Mouse (Mus musculus) urinary bladder, adult 2 months (tissue): ENCODE data around the gene Lrrc74b. TPM values are rescaled to one million over a fixed set of nuclear protein-coding genes. Genes with fewer than 3 reads are reported as not detected.
"Not testable (repeated sequence)": the region's sequence is repeated elsewhere in the genome, so short reads cannot be mapped to it uniquely, and the experiment has no call there.

ENCODE experiments used
- DNase-seq: peaks from one replicate; pipeline ENCODE4 v3.0.0; 2022; ENCODE audit warnings: low spot score
- polyA plus RNA-seq: library from polyadenylated mRNA; depleted of rRNA; stranded (reverse); fragments of >200 nt; gene quantifications from 2 replicates; pipeline ENCODE4 v1.2.3, GENCODE M21; 2012

Lrrc74b gene
- polyA plus RNA-seq, 1 experiment: 0.23 TPM

DNA sequence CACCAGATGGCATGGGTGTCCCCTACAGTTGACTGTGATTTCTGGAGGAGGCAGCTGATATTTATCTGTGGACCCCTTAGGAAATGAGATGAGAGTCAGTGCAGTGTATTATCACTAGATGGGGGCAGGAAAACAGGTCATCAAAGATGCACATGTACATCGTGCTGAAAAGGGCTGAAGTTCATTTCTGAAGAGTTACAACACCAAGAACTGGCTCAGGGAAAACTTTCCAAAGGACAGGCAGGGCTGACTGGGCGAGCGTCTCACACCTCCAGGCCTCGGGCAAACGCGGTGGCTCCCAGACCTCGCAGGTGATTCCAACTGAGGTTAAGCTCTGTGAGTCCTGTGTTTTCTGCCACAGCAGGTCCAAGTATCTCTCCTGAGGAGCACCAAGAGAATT, 8.2 kb downstream of the Lrrc74b start:
- DNase-seq: no peak

DNA sequence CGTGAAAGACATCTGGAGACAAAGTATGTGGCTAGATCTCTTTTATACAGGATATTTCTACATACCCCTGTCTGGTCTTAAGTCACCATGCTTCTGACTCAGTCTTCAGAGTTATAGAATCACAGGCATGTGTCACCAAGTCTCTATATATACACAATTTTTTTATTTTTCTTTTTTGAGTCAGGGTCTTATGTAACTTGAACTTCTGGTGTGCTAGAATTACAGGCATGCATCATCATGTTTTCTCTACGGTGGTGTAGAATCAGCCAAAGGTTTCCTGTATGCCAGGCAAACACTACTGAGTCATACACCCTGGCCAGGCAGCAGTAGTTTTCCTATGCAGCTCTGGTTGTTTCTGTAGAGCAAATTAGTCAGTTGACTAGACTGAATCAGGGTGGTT, 18.4 kb downstream of the Lrrc74b start:
- no peak for DNase-seq

DNA sequence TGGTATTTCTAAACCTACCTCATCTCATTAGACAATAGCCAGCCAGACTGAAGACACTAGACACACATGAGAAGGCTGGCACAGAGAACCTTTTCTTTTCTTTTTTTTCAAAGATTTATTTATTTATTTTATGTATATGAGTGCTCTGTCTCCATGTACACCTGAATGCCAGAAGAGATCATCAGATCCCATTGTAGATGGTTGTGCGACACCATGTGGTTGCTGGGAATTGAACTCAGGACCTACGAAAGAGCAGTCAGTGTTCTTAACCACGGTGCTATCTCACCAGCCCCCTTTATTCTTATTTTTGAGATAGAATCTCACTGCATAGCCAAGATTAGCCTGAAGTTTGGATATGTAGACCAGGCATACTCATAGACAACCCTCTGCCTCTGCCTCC, 24.5 kb downstream of the Lrrc74b start:
- no peak for DNase-seq

DNA sequence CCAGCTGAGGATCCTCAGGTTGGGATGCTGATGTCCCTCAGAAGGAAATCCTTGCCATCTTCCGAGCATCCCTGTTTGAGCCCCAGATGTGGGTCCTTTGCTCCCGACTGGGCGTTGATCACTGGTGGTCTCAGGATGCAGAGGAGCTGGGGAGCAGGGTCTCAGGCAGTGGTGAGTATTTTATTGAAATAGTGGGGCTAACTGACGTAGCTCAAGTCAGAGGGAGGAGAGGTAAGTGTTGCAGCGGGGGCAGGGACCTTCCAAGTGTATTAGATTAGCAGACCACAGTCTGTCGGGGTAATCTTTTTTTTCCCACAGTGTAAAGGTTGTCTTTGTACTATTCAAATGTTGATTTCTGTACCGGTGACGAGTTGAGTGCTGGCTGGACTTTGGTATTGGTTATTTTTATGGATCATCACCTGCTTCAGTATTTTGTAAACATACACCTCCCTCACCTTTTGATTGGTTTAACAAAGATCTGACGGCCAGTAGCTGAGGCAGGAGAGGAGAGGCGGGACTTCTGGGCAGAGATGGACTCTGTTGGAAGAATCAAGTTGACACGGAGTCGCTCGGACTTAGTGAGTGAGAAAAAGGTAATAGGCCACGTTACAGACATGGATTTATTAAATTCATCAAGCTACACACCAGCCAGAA, 28.2 kb downstream of the Lrrc74b start:
- DNase-seq: no peak

DNA sequence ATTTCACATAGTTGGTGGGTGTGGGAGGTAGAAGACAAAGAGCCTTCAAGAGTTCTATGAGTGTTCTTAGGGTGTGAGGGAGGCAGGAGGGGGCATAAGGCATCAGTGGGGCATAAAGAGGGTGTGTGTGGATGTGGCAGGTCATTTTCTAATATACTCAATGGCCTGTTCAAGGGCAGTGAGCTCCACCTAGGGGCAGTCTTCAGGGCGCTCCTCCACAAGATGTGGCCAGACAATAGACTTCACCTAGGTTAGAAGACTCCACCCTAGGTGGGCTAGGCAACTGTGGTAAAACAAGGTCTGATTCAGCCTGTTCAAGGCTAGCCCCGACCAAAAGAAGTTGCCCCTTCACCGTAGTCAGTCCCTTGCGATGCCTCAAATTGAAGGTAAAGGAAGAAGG, 28.8 kb downstream of the Lrrc74b start:
- no peak for DNase-seq

DNA sequence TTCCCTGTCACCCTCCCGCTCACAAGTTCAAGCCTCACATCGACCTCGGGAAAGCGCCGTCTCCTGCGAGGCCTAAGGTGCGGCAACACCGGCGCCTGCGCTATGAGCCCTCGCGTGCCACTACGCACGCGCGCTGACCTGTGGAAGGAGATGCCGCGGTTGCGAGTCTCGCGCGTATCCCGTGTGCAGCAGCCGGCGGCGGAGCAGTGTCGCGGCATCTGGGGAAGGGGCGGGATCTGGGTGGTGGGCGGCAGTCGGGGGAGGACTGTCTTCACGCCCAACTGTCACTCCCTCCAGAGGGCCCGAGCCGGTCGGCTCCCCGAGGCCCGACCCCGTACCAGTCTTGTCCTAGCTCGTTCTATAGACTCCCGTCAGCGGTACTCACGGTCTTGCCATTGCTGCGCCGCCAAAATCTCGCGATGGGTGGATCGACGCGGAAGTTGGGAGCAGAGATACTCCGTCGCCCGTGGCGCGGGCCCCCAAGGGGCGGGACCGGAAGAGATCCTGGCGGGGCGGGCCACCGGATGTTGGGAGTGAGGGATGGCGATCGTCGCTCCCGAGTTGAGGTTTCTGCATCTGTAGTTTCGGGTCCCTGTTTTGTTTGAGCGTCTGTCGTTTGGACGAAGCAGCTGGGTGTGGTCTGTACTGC, 30.3 kb downstream of the Lrrc74b start, which contains the start of gene Thap7:
TSS of gene Thap7 (minus strand) at position 497 of the 649 bp plus-strand sequence.
- DNase-seq: peak; percentile 96

DNA sequence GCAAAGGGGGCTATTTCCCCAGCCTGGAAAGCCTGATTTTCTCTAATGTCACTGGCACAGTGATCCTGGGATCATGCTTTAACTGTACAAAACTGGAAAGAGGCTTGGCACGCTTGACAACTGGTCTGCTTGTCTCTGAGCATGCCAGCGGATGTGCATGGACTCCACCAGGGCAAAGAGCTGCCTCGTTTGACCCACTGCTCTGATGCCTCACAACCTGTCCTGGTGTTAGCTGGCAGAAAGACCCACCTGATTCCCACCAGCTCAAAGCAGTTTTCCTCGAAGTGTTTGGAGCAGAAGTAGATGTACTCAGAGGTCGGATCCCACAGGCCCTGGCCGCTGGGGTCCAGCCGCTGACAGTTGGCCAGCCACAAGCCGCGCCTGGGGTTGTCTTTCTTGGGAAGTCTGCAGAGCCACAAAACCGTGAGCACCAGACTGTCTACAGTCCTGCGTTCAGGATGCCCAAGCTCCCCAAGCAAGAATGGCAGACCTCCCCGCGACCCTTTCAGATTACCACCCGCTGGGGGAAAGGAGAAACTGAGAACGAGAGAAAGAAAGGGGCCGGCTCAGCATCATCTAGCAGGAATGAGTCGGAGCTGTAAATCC, 31.0 kb downstream of the Lrrc74b start:
- DNase-seq: no peak

DNA sequence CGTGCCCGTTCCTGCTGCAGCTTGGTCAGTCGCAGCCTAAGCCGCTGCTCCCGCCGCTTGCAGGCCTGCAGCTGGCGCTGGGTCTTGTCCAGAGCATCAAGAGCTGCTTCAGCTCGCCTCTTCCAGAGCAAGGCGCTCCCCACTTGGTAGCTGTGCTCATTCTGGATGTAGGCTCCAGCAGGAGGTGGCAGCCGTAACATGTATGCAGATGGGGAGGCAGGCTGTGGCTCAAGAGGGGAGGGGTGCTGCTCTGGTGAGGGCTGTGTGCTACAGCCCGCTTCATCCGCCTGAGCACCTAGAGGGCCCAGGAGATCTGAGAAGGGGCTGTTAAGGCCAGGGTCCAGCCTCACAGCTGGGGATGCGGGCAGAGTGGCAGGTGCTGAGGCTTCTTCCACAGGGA, 32.8 kb downstream of the Lrrc74b start:
- DNase-seq: no peak

DNA sequence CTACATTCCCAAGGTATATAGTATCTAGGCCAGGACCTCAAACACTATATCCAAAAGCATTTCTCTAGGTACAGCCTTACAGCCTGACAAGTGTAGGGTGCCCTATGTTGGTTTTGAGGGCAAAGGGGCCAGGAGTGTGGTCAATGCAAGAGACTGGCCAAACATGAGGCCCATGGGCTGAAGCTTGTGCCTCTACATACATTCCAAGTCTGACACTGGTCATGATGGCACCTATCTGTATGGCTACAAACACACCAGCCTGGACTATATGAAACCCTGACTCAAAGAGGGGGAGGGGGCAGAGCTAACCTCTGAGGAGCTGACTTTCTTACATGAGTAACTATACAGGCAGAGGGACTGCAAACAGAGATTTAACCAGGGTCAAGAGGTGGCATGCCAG, 33.4 kb downstream of the Lrrc74b start:
- DNase-seq: no peak

DNA sequence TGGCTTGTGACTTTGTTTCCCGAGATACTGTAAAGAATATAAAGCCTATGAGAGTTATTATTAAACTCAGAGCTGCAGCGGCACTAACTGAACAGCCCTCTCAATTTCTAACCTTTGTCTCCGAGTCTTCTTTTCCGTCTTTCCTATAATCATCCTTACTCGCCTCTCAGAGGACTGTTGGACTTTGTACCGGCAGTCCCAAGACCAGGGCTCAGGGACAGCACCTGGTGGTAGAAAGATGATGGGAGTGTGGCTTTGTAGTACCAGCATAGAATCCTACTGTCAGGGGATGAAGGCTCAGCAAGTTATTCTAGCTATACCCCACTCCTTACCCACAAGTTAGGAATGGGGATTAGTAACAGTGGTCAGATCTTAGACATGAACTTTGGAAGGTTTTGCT, 34.8 kb downstream of the Lrrc74b start:
- no peak for DNase-seq

DNA sequence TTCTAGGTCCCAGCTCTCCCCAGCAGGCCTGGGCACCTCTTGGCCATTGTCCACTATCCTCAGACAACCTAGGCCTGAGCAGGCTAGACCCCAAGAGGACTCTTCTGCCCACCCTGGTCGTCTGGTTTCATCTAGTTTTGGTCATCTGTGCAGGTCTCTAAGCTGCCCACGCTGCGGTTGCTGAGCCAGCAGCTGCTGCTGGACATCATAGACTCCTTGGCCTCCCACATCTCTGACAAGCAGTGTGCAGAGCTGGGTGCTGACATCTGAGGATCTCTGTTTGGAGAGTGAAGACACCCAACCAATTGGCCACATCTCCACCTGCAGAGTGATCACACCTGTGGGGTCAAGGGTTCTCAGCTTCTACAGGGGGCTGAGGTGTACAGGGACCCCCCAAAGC, 35.5 kb downstream of the Lrrc74b start:
- DNase-seq: no peak

DNA sequence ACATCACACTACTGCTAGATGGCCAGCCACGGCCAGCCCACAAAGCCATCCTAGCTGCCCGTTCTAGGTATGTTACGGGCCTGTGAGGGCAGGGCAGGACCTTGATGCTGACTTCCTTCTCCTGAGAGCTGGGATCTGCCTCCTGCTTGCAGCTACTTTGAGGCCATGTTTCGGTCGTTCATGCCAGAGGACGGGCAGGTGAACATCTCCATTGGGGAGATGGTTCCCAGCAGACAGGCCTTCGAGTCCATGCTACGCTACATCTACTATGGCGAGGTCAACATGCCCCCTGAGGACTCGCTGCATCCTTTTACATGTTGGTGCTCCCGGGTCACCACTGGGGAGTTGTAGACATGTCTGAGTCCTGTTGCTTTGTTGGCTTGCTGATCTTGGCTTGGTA, 36.9 kb downstream of the Lrrc74b start:
- no peak for DNase-seq

DNA sequence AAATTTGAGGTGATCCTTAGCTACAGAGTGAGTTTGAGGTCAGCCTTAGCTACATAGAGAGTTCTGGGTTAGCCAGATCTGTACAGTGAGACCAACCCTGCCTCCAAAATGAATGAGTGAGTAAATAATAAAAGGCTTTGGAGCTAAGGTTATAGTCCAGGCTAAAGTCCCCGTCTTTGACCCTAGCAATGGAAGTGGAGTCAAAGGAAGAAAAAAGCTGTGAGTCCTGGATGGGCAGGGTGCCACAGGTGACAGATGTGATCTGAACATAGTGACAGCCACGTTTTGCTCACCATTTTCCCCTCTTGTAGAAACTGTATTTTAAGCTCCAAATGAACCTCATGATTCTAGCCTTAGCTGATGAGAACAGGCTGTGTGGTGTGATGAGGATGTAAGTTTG, 42.1 kb downstream of the Lrrc74b start:
- no peak for DNase-seq

DNA sequence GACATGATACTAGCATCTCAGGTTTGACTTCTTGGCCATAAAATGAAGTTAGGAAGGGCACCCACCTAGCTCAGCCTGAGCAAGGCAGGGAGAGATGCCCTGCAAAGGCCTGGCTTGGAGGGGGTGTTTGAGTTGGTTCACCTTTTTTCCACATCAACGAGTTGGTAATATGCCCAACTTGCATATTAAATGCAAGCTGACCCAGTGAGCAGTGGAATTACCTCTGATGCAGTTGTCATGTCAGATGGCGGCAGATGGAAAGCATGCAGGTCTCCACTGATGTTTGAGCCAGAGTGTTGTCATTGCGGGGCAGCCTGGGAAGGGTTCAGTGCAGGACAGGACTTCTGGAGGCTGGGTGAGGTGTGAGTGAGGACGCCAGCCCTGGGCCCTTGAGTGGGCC, 49.6 kb downstream of the Lrrc74b start:
- no peak for DNase-seq

DNA sequence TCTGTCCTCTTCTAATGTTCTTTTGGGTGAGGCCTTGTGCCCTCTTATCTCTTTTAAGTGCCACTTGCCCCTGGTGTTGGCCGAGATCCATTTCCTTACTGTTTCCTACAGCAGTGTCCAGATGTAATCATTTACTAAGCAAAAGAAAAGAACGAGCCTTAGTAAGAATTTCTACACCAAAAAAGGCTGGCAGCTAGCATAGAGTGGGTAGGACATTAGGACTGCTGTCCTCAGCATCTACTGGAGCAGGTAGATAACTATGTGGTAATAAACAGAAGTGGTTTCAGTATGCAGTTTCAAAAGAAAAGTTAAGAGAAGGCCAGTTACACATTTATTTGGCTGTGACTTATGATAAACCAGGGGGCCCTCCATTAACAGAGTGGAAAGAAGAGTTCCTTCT, 50.4 kb downstream of the Lrrc74b start:
- no peak for DNase-seq

DNA sequence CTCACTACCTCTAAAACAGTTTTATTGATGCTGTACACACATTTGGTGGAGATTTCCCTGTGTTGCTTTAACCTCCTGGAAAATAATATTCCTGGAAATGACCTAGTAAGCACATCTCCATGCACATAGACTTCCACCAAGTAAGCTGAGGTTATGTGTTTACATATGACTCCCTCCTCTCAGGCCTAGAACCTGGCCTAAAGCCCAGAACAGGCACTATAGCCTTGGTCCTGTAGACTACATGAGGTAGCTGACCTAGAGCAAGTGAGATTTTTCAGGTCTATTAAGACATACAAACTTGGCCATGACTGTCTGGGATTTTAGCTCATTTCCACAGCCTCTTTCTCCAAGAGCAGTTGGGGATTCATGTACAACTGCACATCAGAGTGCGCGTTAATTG, 50.9 kb downstream of the Lrrc74b start:
- DNase-seq: no peak

DNA sequence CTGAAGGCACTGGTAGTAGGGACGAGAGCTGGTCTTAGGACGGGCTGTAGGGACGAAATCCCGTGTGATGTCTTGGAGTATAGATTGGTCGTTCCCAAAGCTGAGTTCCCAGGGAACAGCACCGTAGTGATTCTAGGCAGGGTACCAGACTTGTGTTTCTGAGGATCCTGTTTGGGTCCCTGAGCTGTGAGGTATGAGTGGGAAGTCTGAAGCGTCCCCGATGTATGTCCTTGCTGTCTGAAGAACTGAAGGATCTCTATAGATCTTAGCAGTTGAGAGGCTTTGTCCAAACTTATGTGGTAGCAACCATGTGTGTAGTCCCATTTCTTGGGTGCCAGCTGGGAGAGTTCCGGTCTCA, 51.8 kb downstream of the Lrrc74b start:
- DNase-seq: no peak

DNA sequence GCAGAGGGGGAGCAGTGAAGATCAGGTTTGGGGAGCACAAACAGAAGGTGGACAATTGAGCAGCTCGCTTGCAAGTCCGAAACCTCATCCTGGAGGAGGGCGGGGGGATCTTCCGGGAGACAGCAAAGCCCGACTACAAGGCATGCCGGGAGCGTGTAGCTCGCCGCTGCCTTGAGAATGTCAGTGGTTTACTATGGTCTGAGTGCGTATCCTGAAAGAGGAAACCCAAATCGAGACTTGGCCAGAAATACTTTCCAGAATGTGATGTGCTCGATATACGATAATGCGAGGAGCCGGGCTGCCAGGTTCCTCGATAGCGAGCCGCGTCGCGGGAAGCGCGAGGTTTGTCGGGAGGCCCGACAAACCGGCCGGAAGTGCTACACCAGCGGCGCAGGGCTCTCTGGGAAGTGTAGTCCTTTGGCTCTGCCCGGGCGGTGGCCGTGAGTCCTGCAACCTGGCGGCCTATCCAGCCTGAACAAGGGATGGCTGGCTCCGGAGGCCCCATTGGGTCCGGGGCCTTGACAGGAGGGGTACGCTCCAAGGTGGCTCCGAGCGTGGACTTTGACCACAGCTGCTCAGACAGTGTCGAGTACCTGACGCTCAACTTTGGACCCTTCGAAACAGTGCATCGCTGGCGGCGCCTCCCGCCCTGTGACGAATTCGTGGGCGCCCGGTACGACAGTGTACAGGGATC, 52.4 kb downstream of the Lrrc74b start, which contains the start of gene Lztr1:
TSS of gene Lztr1 (plus strand) at position 143 of the 694 bp plus-strand sequence.
- DNase-seq: peak; percentile 80

DNA sequence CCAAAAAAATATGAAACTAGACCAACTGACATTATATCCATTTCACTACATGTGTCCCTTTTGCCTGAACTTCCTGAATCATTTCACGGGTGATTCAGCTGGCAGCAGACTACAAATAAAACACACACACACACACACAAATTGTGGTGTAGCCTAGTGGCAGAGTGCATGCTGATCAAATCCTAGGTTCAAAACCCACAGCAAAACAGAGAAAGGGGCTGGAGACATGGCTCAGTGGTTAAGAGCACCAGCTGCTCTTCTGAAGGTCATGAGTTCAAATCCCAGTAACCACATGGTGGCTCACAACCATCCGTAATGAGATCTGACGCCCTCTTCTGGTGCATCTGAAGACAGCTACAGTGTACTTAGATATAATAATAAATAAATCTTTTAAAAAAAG, 53.0 kb downstream of the Lrrc74b start:
- DNase-seq: not testable (repeated sequence)

DNA sequence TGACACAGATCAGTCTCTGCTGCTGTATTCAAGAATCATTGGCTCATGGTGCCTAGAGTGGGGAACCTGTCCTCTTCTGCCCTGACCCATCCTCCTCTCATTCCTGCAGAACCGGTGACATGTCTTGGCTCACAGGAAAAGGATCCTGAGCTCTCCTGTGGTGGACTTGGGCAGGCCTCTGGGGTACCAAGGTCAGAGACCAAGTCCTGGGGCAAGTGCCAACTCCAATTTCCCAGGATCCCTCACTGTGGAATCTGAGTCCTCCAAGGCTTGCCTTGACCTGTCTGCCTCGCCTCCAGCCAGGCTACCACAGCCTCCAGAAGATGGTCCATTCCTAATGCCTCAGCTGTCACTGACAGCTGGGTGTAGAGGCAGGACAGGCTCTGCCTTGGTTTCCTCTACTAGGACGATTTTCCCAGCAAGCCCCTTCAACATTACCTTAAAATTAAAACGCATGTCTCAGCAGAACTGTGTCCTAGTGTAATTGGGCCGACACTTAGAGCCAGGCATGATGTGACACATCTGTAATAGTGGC, 54.0 kb downstream of the Lrrc74b start:
- no peak for DNase-seq

DNA sequence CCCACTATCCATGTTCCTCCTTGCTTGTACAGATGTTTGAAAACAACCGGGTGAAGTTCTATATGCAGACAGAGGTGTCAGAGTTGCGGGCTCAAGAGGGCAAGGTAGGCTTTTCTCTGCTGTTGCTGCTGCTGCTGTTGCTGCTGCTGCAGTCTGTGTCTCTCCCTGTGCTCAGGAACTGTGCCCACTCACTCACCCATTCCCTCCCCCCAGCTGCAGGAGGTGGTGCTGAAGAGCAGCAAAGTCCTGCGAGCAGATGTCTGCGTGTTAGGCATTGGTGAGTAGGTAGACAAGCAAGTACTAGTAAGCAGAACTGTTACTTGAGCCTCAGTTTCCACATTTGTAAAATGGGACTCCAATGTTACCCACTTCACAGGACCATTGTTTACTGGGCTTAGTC, 58.4 kb downstream of the Lrrc74b start:
- no peak for DNase-seq

DNA sequence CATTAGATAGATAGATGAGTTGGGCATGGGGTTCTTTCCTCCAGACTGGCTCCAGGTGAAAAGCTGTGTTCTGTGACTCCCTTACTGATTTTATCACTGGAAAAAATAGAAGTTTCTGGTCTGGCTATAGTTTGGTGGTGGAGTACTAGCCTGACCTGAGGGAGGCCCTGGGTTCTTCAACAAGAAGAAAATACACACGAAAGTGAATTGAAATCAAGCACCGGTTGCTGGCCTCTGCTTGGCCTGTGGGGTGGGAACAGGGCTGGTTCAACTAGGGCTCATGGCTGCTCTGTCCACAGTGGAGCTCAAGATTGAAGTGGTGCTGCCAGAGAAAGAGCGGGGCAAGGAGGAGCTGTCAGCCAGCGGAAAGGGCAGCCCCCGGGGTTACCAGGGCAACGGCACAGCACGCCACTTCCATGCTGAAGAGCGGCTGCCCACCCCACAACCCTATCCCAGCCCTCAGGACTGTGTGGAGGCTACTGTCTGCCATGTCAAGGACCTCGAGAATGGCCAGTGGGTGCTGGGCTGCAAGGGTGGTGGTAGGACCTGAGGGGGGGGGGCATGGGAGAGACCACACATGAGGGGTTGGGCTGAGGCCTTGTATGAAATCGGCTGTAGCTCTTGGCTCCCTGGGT, 61.7 kb downstream of the Lrrc74b start:
- no peak for DNase-seq
